Mouse (Mus musculus): ENCODE results near the gene Nars2.

DNA sequence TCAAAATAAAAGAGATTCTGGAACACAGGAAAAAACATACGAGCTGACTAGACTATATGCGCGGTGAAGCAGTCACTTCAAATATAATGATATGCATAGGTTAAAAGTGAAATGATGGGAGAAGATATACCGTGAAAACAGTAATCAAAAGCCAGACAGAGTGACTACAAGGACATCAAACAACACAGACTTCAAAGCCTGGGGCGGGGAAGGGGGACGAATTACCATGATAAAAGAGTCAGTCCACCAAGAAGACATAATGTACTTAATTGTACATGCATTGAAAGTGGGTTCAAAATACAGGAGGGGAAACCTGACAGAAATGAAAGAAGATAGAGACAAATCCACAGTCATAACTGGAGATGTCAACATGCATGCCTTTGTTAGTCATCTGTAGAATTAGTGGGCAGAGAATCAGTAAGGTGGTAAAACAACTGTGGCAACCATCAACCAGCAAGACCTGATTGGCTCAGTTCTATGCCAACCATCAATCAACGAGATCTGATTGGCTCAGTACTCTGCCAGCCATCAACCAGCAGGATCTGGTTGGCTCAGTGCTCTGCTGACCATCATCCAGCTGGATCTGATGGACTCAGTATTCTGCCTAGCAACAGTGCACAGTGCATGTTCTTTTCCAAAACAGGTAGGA lies 30.7 kb upstream of the Nars2 start:
- TF ChIP-seq CTCF (IDR thresholded peaks at IDR 0.05; ENCODE audit: low read depth), result no peak
- TF ChIP-seq EP300 (IDR thresholded peaks at IDR 0.05; ENCODE audit: low read depth), result no peak

Measured in heart, postnatal 0 days (tissue).